Mouse (Mus musculus) cerebellum, adult 11-12 months (tissue): ENCODE data around the gene Arhgap24.

ENCODE experiments used
- DNase-seq: peaks from one replicate; pipeline ENCODE4 v3.0.0; 2022

The Arhgap24 gene

GRCm38 (mm10) chr5:102591422-102591821 is 110.2 kb downstream of the Arhgap24 start:
- DNase-seq, result no peak

DNA sequence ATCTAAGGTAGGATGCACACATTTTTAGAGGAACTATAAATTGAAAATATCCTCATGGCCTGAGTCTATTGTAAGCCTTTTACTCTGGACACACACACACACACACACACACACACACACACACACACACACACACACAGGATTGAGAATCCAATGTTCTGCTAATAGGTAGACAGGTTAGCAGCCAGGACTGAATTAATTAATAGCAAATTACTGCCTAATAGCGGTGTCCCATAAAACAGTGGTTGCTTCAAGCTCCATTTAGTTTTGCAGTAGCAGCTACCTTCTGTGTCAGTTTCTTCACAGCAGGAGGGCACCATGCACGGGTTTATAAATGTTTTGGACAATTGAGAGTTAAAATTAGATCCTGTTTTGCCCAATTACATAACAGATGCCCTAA is 111.9 kb downstream of the Arhgap24 start:
- DNase-seq, result no peak

- no peak for DNase-seq
Observed at GRCm38 (mm10) chr5:102599102-102599501, 117.9 kb downstream of the Arhgap24 start.

DNA sequence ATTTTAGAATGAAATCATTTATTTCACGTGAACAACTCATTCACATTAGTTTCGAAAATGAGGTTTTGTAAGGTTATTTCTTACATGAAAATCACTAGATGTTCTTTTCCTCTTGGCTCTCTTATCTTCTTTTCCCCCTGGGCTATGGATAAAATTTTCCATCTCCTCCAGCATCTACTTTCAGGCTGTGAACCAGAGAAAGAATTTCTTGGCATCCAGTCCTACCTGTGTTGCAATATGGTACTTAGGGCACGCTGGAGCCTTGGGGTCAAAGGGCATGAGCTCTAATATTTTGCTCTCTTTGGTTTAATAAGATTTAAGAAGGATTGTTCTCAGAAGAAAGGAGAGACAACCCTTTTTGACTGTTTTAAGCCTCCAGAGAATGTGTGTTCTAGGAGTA is 132.4 kb downstream of the Arhgap24 start:
- no peak for DNase-seq

DNA sequence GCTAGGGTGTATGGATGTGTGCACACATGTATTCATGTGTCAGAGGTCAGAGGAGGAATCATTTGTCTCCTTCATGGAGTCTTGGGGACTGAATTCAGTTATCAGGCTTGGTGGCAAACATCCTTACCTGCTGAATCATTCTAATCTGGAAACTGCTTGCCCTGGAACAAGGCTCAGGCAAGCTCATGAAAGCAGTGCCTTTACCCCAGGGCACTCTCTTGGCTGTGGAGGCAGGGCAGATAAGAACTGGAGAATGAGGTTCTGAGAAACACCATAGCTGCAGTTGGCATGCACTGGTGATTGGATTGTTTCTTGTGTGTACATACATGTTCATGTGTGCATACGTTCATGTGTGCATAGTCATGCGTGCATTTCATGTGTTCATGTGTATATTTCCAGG is 132.9 kb downstream of the Arhgap24 start:
- DNase-seq, result no peak

GRCm38 (mm10) chr5:102615249-102615648 is 134.1 kb downstream of the Arhgap24 start:
- no peak for DNase-seq

DNA sequence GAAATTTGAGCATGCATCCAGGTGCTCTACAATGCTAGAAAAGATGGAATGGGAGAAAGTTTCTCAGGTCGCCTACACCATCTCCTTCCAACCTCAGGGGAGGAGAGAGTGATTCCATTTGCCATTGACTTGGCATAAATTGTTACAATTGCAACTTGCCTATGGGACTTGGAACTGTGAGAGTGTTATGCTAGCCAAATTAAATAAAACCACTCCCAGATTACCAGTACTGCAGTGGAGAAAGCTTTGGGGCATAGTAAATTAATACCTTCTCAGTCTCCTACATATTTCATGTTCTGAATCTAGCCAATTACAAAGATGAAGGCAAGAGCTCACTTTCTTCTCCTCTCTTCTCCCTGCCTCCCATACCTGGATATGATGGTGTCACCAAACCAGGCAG is 139.8 kb downstream of the Arhgap24 start:
- DNase-seq, result no peak

- DNase-seq, result no peak
Observed at GRCm38 (mm10) chr5:102623807-102624435, 142.7 kb downstream of the Arhgap24 start.

DNA sequence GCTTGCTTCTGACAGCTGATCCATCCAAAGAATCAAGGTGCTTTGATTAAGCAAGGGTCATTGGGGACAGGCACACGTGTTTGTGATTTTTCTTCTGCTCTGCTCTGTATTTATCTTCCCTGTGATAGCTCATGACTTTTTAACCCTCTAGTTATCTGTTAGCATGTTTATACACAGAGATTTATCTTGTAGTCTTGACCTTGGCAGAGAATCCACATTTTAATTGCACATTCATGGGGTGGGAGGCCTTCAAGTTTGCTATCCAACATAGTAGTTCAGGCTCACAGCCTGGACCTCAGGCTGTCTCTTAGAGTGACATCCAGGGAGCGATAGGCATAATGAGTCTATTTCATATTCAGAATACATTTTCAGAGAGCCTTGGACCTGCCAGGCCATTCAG is 145.5 kb downstream of the Arhgap24 start:
- DNase-seq, result no peak

DNA sequence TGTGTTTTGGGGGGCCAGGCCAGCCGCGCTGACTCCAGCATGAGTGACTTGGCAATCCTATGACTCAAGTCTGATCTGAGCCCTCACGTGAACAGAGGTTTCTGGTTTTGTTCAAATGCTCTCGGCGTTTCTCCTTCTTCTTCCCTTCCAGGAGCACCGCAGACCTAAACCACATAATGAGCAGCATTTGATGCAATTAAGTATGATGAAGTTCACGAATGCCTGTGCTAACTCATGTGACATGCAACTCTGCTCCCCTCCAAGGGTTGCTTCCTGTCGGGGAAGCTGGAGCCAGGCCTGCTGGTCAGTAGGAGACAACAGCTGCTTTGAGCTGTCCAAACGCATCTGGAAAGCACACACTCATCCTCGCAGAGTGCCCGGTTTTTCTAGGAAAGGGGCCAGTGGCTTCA is 148.2 kb downstream of the Arhgap24 start:
- DNase-seq, result no peak

DNA sequence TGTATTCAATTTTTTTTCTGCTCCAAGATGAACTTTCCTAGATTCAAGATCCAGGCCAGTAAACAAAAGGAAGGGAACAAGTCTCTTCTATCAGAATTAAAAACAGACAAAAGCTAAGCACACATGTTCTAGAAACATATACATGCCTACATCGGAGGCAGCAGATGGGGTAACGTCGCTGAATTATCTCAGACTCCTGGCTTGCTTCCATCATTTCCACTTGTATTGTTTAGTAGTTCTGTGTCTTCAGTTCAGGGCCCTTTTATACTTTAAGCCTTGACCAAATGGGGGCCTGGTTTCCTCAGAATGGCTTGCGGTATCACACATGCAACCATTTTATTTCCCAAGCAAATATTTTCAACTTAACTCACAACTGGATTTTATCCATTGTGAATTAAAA is 154.4 kb downstream of the Arhgap24 start:
- DNase-seq, result no peak

GRCm38 (mm10) chr5:102639782-102640559 is 158.8 kb downstream of the Arhgap24 start:
- no peak for DNase-seq

DNA sequence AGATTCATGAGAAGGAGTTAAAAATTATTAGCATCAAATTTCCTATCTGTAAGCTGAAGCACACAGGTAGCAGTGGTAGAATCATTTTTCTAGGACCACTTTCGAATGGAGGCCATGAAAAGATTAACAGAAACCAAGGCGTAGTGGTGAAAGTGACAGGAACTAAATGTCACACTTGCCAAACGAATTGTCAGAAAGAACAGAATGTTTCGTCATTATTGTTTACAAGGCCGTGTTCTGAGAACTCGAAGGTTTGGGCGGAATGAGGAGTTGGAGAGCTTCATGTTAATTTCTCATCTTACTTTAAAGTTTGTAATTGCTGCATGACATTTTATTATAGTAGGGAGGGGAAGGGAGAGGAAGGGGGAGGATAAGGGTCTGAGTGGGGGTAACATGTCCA is 162.2 kb downstream of the Arhgap24 start:
- no peak for DNase-seq

DNA sequence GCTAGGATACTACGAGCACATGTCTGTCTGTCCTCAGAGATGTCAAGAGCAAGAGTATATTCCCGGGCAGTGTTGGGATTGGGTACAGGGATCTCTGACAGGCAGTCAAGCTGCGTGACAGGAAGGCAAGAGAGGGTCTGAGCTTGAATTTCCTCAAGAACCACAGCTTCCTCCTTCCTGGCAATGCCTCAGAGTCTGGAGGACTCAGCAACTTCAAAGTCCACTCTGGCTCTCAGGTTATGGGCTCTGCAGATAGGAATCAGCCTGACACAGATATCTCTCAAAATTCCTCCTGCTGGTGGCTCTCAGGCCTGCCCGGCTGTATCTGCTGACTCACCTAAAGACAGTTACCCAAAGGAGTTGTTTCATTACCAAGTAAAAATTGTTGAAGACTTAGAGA is 162.6 kb downstream of the Arhgap24 start:
- no peak for DNase-seq

- DNase-seq, result no peak
Observed at GRCm38 (mm10) chr5:102659061-102659460, 177.9 kb downstream of the Arhgap24 start.

DNA sequence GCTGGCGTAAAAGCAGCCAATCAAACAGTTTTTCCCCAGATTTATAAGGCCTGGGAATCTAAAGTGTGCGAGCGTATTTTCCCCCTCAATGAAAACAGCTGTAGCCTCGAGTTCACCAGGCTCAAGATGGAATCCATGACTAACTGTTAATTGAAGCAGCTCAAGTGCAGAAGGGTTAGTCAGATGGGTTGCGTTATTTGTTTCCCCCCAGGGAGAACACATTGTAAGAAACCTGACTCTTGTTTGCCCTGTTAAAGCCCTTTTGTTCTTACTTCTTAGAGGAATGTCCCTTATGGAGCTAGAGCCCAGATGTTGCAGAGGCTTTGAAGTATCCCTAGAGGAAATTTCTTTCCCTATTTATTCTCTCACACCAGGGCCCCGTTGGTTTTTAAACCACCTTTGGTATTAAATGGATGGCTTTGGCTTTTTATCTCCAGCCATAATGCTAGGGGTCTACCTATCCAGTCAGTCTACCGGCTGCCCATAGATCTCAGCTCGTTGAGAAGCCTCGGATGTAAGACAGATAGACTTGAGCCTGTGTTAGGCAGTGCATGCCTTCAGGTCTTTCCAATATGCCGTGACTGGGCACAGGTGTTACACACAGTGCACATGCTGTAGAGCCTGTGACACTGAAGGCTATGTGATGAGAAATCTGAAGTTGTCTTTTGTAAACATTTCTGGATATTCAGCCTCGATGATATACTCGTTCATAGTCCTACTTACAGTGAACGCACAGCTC is 184.0 kb downstream of the Arhgap24 start:
- no peak for DNase-seq

DNA sequence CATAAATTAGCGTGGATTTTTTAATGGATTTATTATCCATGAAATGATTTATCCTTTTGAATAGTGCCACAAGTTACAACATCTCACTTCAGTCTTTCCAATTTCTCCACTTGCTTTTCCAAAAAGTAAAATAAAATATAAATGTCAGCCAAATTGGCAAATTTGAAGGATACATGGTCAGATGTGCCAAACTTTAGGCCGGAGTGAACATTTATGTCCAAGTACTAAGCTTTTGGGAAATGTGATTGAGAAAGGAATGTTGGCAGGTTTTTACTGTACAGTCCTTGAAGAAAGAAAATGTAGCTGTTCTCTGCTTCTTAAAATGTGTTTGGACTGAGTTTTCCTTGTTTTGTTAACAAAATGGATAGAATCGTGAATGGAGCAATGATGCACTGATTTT is 185.7 kb downstream of the Arhgap24 start:
- no peak for DNase-seq

DNA sequence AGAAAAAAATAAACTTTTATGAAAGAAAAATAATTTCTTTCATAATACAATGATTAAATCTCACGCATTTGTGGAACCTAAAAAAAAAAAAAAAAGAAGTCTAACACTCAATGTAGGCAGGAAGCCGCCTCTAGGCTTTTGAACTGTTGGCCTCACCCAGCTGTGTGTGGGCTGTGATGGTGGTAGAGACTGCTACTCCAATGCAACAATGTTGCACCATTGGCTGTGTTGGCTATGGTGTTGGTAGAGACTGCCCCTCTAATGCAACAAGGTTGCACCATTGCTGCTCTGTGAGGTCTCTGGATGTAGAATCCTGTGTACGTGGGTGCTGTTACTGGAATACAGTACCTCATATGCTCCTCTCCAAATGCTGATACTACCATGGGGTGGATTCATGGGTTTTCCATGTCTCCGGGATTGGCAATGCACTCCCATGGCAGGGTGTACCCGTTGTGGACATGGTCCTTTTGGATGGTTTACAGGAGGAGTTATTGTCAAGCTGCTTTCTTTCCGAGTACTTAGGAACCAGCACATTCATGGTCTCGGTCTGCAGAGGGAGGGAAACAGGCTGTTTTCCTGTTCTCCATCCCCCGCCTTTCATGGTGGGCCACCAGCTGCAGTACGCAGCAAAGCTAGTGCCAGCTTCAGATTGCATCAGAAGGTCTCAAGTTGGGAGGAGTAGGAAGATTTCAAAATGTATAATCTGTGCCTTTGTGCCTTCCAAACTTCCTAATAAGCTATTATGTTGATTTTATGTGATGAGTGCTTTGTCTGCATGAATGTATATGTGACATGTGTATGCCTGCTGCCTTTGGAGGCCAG is 186.8 kb downstream of the Arhgap24 start:
- no peak for DNase-seq

GRCm38 (mm10) chr5:102670206-102670605 is 189.0 kb downstream of the Arhgap24 start:
- no peak for DNase-seq

GRCm38 (mm10) chr5:102670731-102671345 is 189.6 kb downstream of the Arhgap24 start:
- DNase-seq, result no peak

DNA sequence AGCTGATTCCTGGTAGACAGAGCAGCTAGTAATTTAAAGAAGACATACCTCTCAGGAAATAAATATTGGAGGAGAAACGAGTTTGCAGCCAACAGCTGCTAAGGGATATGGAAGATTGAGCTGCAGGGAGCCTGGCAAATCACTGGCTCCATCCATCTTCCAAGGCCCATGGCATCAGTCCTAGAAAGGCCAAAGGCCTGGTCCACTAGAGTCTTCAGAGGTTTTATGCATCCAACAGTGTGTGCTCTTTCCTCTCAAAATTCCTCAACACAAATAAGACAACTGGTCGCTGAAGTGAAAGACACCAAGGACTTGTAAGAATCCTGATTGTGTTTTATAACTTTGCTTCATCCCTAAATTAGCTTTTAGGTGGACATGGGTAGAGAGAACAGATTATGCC is 194.1 kb downstream of the Arhgap24 start:
- no peak for DNase-seq

DNA sequence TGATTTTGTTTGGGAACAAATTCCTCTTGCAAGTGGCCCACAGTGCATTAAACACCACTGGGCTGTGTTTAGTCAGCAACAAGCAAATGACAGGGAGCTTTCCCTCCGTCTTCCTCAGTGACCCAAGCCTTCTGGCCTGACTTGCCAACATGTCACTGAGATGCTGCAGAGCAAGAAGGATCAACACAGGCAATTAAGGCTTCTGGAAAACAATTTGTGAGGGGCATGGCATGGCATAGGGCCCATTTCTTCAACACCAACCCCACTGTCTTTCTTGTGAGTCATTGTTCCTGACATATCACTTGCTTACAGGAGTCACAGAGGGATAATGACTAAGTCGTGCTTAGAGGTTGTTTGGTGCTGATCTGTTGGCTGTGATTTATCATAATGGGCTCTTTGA is 196.0 kb downstream of the Arhgap24 start:
- DNase-seq, result no peak

DNA sequence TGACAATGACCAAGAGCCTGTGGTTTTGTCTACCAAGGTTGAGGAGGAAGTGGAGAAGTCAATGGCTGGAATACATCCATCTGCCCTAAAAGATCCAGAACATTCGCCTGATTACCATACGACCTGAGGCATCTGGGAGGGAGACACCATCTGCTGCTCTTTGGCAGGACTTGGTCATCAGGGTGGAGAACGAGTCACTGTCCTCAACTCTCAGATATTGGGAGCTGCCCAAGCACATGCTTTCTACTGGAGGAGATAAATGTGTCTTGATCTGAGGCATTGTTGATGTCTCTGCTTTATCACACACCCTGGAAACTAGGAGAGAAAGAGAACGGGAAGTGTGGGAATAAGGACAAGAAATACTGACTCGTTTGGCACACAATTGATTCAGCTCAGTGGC is 206.5 kb downstream of the Arhgap24 start:
- peak; percentile 72 for DNase-seq
